Mouse (Mus musculus) CH12.LX (cell line): ENCODE measurements around the gene Cacng7. TPM values are rescaled to one million over a fixed set of nuclear protein-coding genes. Genes with fewer than 3 reads are reported as not detected.

Experiments
- DNase-seq: peaks from one replicate; pipeline ENCODE4 v3.0.0-alpha.2; 2013; ENCODE audit errors: extremely low read depth
- H3K27ac ChIP-seq: 2 replicates; pipeline ENCODE4 v1.5.1; 2012; ENCODE audit warnings: low read depth, mild to moderate bottlenecking, control low read depth, moderate library complexity; ENCODE audit not compliant: insufficient read depth
- H3K27me3 ChIP-seq: replicated peaks from 2 replicates; pipeline ENCODE3; 2012; ENCODE audit warnings: inconsistent platforms
- H3K36me3 ChIP-seq, 2 experiments: replicated peaks in 1 of 2; 2 replicates each; pipeline versions ENCODE3 to v1.6.1; 2012; ENCODE audit warnings: inconsistent platforms in 1 of 2, low read length in 1 of 2, mild to moderate bottlenecking in 1 of 2, mixed read lengths in 1 of 2, moderate library complexity in 1 of 2; ENCODE audit not compliant: control insufficient read depth in 1 of 2, insufficient read depth in 1 of 2
- H3K4me1 ChIP-seq, 2 experiments: 2 replicates each; pipeline ENCODE4 v1.6.1; 2012; ENCODE audit warnings: inconsistent platforms in 1 of 2, moderate library complexity in 1 of 2; ENCODE audit not compliant: insufficient read depth in 2 of 2, control insufficient read depth in 1 of 2
- H3K4me2 ChIP-seq: 2 replicates; pipeline ENCODE4 v1.6.1; 2012; ENCODE audit warnings: low read depth, mild to moderate bottlenecking, control low read depth; ENCODE audit not compliant: poor library complexity, insufficient read depth, severe bottlenecking
- H3K4me3 ChIP-seq, 3 experiments: fragments of 150-350 bp in 1 of 3; sonication (generic) in 1 of 3; replicated peaks in 1 of 3; 2 replicates each; pipeline versions ENCODE3 to v1.5.1; 2011 to 2012; ENCODE audit warnings: low read depth in 2 of 3, low read length in 2 of 3, mild to moderate bottlenecking in 2 of 3, moderate library complexity in 2 of 3, control low read depth in 1 of 3, improper control_type of control experiment in 1 of 3, inconsistent platforms in 1 of 3, mixed read lengths in 1 of 3; ENCODE audit not compliant: poor library complexity in 1 of 3
- H3K79me2 ChIP-seq: replicated peaks from 2 replicates; pipeline ENCODE4 v1.6.1; 2012; ENCODE audit warnings: mild to moderate bottlenecking, moderate library complexity; ENCODE audit not compliant: control insufficient read depth, poor library complexity, insufficient read depth, severe bottlenecking; ENCODE audit errors: extremely low read depth
- H3K9ac ChIP-seq: 2 replicates; pipeline ENCODE4 v1.6.1; 2012; ENCODE audit warnings: low read depth, mild to moderate bottlenecking, control low read depth, moderate library complexity; ENCODE audit not compliant: insufficient read depth
- H3K9me3 ChIP-seq: replicated peaks from 2 replicates; pipeline ENCODE3; 2012; ENCODE audit warnings: low read length, inconsistent platforms, mixed read lengths
- CHD1 ChIP-seq: IDR thresholded peaks from 2 replicates; pipeline ENCODE4 v1.6.1; 2012; ENCODE audit warnings: low read depth, low read length, improper control_type of control experiment, inconsistent platforms
- ELF1 ChIP-seq: IDR thresholded peaks from 2 replicates; pipeline ENCODE4 v1.6.1; 2014; ENCODE audit warnings: low read depth, mild to moderate bottlenecking, inconsistent platforms, low read length, improper control_type of control experiment
- EP300 ChIP-seq: IDR thresholded peaks from 2 replicates; pipeline ENCODE4 v1.6.1; 2011; ENCODE audit warnings: low read length, improper control_type of control experiment
- HCFC1 ChIP-seq: IDR thresholded peaks from 2 replicates; pipeline ENCODE4 v1.6.1; 2012; ENCODE audit warnings: low read depth, mild to moderate bottlenecking, inconsistent platforms, low read length, improper control_type of control experiment
- MAX ChIP-seq: IDR thresholded peaks from 2 replicates; pipeline ENCODE4 v1.6.1; 2011; ENCODE audit warnings: low read length, improper control_type of control experiment
- MAZ ChIP-seq: IDR thresholded peaks from 2 replicates; pipeline ENCODE4 v1.6.1; 2012; ENCODE audit warnings: low read depth, mild to moderate bottlenecking, inconsistent platforms, low read length, improper control_type of control experiment, moderate library complexity
- MEF2A ChIP-seq: IDR thresholded peaks from 2 replicates; pipeline ENCODE4 v1.6.1; 2014; ENCODE audit warnings: low read depth, mild to moderate bottlenecking, inconsistent platforms, low read length, improper control_type of control experiment, borderline replicate concordance
- MXI1 ChIP-seq: IDR thresholded peaks from 2 replicates; pipeline ENCODE4 v1.6.1; 2011; ENCODE audit warnings: mild to moderate bottlenecking, low read depth, low read length, improper control_type of control experiment
- MYC ChIP-seq: IDR thresholded peaks from 2 replicates; pipeline ENCODE4 v1.6.1; 2011; ENCODE audit warnings: low read depth, mild to moderate bottlenecking, improper control_type of control experiment, low read length
- NELFE ChIP-seq: IDR thresholded peaks from 2 replicates; pipeline ENCODE4 v1.6.1; 2011; ENCODE audit warnings: low read depth, low read length, improper control_type of control experiment
- POLR2A ChIP-seq: IDR thresholded peaks from 2 replicates; pipeline ENCODE4 v1.6.1; 2011; ENCODE audit warnings: low read depth, mild to moderate bottlenecking, improper control_type of control experiment, low read length
- POLR2AphosphoS2 ChIP-seq: IDR thresholded peaks from 2 replicates; pipeline ENCODE4 v1.6.1; 2011; ENCODE audit warnings: low read depth, low read length, improper control_type of control experiment
- SIN3A ChIP-seq: IDR thresholded peaks from 2 replicates; pipeline ENCODE4 v1.6.1; 2012; ENCODE audit warnings: low read length, improper control_type of control experiment, inconsistent platforms
- TBP ChIP-seq: conservative IDR thresholded peaks from 2 replicates; pipeline ENCODE4 v1.6.1; 2011; ENCODE audit warnings: low read depth, low read length, improper control_type of control experiment
- TCF12 ChIP-seq: IDR thresholded peaks from 2 replicates; pipeline ENCODE4 v1.6.1; 2014; ENCODE audit warnings: low read depth, mild to moderate bottlenecking, inconsistent platforms, low read length, improper control_type of control experiment
- USF1 ChIP-seq: IDR thresholded peaks from 2 replicates; pipeline ENCODE4 v1.6.1; 2014; ENCODE audit warnings: low read depth, mild to moderate bottlenecking, inconsistent platforms, low read length, improper control_type of control experiment
- USF2 ChIP-seq: conservative IDR thresholded peaks from 2 replicates; pipeline ENCODE4 v1.6.1; 2011; ENCODE audit warnings: low read depth, low read length, improper control_type of control experiment
- ZC3H11A ChIP-seq: IDR thresholded peaks from 2 replicates; pipeline ENCODE4 v1.6.1; 2012; ENCODE audit warnings: low read depth, mild to moderate bottlenecking, inconsistent platforms, low read length, improper control_type of control experiment
- dilution Hi-C: fragments of 300-500 bp; cut with MboI; formaldehyde crosslinking; loops from 2 replicates; pipeline ENCODE4 v1.14.3; 2020; ENCODE audit warnings: low sequenced_read_pairs; ENCODE audit not compliant: extremely low pct_unique_long_range_greater_than_20kb, extremely low pct_ligation_motif_present
- in situ Hi-C: fragments of 300-500 bp; cut with MboI; formaldehyde crosslinking; loops from 3 replicates; pipeline ENCODE4 v1.14.3; 2019; ENCODE audit warnings: low sequenced_read_pairs, low pct_ligation_motif_present, low pct_unique_long_range_greater_than_20kb, mixed read lengths
- polyA plus RNA-seq: library from polyadenylated mRNA; unstranded; fragments of >175 nt; gene quantifications from 2 replicates; pipeline ENCODE4 v1.2.1, GENCODE M21; 2012; ENCODE audit warnings: low read depth; ENCODE audit not compliant: insufficient read length
- total RNA-seq, 2 experiments: library from RNA; depleted of rRNA; stranded (reverse); fragments of 300-350 nt in 1 of 2; fragments of >200 nt in 1 of 2; gene quantifications; 2 replicates each; pipeline ENCODE4 v1.2.3; 2012 to 2014

Cacng7 gene
- total and polyA plus RNA-seq, 3 experiments = 0.21 to 2.8 (median 0.28) TPM

DNA sequence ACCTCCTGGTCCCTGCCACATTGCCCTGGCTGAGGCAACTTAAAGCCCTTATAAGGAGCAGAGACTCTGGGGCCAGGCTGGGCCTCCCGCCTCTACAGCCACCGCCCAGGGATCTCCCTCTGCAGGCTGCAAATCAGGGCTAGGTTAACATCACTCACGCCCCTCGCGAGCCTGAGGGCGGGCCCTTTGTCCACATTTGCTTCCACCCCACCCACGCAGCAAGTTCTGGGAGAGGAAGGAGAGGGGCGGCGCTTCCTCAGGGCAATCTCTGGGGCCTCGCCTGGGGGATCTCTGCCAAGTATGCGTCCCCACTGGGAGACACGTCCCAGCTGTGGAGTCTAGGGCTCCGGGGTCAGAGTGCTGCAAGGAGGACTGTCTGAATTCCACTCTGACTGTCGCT is 40.0 kb upstream of the Cacng7 start:
- Histone ChIP-seq H3K27me3 (no peaks in the 10 kb centered on the region), H3K4me3 (peak overlapping the region; percentile 45 to 56 (median 45)), H3K9ac (no peak overlapping the region), H3K4me1 (peaks cover 7 to 77% of the 10 kb centered on the region in 2 experiments), H3K9me3 (no peaks in the 10 kb centered on the region), H3K4me2 (0 out of 2 replicates have a peak overlapping the region, but pooled peaks have one; percentile 16), H3K79me2 (no peaks in the 10 kb centered on the region), H3K27ac (no peak overlapping the region), H3K36me3 (peaks cover 11 to 19% of the 10 kb centered on the region in 2 experiments)
- DNase-seq = peak; percentile 85
- TF ChIP-seq ELF1 = no peak
- TF ChIP-seq MAX = no peak
- TF ChIP-seq EP300 = no peak
- TF ChIP-seq NELFE = no peak; the same call in 1 of the 2 replicates
- TF ChIP-seq TCF12 = no peak
- TF ChIP-seq POLR2AphosphoS2 = no peak
- no peak for TF ChIP-seq USF2
- no peak for TF ChIP-seq MAZ
- TF ChIP-seq TBP = 0 out of 2 replicates have a peak, but pooled peaks have one; percentile 17
- TF ChIP-seq MXI1 = no peak
- TF ChIP-seq SIN3A = no peak
- no peak for TF ChIP-seq MYC
- TF ChIP-seq MEF2A = no peak
- no peak for TF ChIP-seq CHD1
- no peak for TF ChIP-seq ZC3H11A
- peak; percentile 42 for TF ChIP-seq POLR2A
- TF ChIP-seq HCFC1 = no peak
- in situ Hi-C loops = no loop called here
- dilution Hi-C loops = no loop called here

DNA sequence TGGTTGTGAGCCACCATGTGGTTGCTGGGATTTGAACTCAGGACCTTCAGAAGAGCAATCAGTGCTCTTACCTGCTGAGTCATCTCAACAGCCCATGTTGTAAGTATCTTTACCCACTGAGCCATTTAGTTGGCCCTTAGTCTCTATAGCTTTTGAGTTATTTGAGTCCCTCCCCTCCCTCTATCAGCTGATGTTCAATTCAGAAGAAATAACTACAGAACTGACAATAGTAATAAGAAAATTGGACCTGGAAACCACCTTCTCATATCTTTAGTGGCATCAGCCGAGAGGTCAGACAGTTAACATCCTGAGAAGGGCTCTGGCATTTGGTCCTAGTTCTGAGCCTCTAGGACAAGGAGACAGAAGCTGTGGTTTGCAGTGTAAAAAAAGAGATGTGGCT is 38.0 kb upstream of the Cacng7 start:
- Histone ChIP-seq H3K79me2 (no peaks in the 10 kb centered on the region), H3K9ac (no peak overlapping the region), H3K4me1 (peaks cover 4 to 61% of the 10 kb centered on the region in 2 experiments), H3K36me3 (peaks cover 11 to 36% of the 10 kb centered on the region in 2 experiments), H3K27ac (no peak overlapping the region), H3K4me3 (no peak overlapping the region)
- dilution Hi-C loops = no loop called here
- TF ChIP-seq TBP (0 out of 2 replicates have a peak, but pooled peaks have one; percentile 23), POLR2AphosphoS2 (no peak), ZC3H11A (no peak), SIN3A (no peak), MAX (no peak), USF1 (no peak)
- TF ChIP-seq, all 38 proteins: peak for 1
- DNase-seq = no peak
- in situ Hi-C loops = no loop called here
- H3K27me3 ChIP-seq = no peaks in the 10 kb centered on the region
- H3K4me2 ChIP-seq = no peak overlapping the region
- H3K9me3 ChIP-seq = no peaks in the 10 kb centered on the region
